Mouse (Mus musculus): ENCODE data around the gene Cpne6. TPM values are rescaled to one million over a fixed set of nuclear protein-coding genes. Genes with fewer than 3 reads are reported as not detected.

Cpne6 gene
- 1 to 10 TPM in 1 of 2 experiments, under 1 TPM in 1; 0.53 to 1.1 TPM for total RNA-seq (2021)
- long read RNA-seq, experiment 1, partial matches to known transcripts: 0 of 2 reads
- long read RNA-seq, experiment 1, other reads (novel, unspliced or antisense): 1 of 2 reads
- long read RNA-seq, experiment 2: 0 reads

DNA sequence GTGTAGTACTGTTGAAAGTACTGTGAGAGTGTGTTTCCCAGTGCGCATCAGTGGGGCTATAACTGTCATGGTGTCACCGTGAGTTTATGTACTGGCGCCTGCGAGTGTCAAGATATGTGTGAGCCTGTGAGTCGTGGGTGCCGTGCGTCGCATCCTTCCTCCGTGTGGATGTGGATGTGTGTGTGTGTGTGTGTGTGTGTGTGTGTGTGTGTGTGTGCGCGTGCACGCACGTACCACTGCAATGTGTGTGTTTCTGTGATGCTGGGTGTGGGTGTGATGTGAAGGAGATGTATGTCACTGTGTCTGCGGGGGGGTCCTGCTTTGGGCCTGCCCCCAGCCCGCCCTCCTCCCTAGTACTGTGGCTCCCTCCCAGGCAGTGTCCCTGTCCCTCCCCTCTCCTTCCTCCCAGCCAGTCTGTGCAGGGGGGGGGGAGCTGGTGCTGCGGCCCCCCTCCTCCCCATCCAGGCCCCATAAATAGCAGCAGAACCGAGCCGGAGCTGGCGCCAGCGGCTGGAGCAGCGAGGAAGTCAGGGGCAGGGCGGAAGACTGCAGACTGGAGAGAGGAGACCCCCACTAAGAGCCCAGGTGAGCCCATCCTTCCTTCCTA, at the start of gene Cpne6:
Gene Cpne6, plus strand, starts transcription at position 321 of the 607 bp plus-strand sequence.
- DNase-seq (ENCODE audit: low spot score in 2 of 2): no peak

DNA sequence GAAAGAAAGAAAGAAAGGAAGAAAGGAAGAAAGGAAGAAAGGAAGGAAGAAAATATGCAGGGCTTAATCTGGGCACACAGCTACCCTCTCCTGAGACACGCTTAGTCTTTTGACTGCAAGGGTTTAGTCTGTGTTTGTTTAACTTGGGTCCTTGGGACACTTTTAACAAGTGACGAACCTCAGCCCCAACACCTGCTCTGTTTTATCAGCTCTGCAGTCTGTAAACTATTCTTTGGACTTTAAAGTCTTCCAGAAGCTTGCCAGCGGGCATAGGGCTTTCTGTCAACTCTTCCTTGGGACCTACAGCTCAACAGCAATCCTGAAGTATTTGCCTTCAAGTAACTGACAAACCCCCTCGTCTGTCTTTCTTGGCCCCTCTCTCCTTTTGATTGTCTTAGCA, 48.5 kb upstream of the Cpne6 start:
- DNase-seq (ENCODE audit: low spot score in 2 of 2): no peak

DNA sequence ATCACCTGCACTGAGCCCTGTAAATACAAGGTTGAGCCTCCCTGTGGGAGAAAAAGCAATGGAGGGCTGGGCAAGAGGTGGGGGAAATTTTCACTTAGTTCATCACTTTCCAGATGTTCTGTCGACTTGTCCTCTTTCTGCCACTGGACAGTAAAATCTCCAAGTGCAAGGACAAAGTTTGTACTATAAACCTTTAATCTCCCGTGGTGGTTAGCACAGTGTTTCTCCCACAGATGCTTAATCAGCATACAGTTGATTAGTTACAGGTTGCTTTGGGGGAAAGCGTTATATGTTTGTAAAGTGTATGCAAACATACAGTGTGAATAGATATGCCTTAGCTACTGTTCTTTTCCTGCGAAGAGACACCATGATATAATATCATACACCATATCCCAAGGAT, 43.8 kb upstream of the Cpne6 start:
- no peak for DNase-seq (ENCODE audit: low spot score in 2 of 2)

DNA sequence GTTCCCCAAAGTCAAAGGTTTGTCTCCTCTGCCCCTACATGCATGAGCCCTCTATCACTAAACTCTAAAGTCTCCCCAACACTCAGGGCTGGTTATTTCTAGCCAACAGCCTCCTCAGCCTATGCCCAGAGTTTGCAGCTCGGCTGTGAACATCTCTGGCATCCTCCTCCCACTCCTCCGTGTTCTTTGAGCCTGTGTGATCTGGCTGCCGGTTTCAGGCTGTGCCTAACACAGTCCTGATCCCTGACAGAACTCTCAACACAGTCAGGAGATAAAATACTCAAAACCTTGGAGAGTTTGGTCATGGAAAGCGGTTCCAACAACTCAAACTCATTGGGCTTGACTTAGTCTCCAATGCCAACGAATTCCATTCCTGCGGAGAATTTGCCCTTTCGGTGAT, 43.1 kb upstream of the Cpne6 start:
- DNase-seq (ENCODE audit: low spot score in 2 of 2): no peak

DNA sequence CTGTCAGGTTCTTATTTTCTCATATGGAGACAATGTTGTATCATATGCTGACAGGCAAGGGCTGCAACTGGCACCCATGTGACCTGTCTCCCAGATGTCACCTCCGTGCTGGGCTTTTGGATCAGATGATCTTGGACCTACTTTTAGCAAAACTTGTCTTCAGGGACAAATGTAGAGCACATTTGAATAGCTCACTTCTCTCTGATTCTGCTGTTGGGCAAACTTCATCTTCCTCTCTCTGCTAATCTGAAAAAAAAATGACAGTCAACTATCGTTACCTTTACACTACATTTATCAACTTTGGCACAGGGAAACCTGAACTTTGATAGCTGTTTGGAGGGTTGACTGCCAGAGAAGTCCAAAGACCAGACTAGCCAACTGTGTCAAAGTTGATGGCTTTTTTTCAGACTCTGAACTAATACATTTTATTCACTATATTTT, 41.9 kb upstream of the Cpne6 start:
- DNase-seq (ENCODE audit: low spot score in 2 of 2): no peak

DNA sequence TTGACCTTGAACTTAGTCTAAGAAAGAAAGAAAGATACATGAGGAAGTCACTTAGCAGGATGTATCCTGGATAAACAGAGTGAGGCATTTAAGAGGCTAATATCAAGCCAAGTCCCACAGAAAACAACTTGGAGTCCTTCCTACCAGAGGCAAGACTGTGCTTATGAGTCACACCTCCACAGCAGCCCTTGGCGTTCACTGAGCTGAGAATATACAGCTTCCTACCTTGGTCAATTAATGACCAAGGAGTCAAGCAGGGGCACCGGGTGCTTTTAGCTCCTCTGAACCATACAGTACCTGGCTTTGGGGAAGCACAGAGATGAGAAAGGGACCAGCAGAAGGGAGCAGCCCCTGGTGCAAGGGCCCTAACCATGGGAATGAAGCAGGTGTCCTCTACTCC, 41.2 kb upstream of the Cpne6 start:
- DNase-seq (ENCODE audit: low spot score in 2 of 2): no peak

DNA sequence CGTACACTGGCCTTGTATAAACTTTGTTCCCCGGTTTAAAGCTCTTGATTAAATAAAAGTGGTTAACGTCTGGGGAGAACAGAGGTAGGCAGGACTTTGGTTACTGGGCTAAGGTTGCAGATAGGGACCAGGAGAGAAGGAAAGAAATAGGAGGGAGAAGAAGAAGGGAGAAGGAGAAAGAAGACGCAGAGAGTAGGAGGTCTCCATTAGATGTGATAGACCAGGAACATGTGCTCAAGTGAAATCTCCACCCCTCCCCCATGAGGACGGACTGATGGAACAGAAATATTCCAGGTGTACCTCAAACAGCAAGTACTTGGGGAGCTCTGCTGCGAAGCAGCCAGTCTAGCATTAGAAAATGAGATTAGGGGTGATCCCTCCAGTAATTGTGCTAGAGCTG, 40.4 kb upstream of the Cpne6 start:
- DNase-seq (ENCODE audit: low spot score in 2 of 2): no peak

DNA sequence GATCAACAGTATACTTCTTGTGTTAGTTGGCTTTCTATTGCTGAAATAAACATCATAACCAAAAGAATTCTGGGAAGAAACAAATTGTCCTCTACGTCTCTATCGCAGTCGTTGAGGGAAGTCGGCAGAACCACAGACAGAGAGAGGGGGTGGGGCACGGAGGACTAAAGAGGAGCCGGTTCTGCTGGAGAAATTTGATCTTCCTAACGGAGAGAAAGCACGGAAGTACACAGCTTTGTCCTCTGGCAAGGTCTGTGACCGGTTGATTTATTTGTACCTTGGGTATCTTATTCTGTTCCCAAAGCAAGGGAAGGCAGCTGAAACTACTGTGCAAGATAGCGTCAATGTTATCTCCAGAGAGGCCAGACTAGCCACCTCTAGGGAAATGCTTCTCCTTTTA, 39.4 kb upstream of the Cpne6 start:
- no peak for DNase-seq (ENCODE audit: low spot score in 2 of 2)

DNA sequence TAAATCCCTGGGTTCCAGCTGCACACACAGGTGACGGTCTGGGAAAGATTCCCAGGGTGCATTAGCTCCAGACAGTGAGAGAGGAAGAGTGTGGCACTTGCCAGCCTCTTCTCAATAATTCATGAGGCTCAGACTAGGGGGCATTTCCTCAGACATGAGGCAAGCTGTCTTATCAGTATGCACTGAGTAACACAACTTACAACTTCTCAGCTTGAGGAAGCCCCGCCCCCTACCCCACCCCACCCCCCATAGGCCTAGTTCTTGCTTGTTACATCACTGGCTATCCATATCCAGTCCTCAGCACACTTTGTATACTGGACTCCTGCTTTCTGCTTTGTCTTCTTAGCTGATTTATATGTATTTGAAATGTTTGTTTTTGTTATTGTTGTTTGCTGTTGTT, 34.6 kb upstream of the Cpne6 start:
- DNase-seq (ENCODE audit: low spot score in 2 of 2): no peak

DNA sequence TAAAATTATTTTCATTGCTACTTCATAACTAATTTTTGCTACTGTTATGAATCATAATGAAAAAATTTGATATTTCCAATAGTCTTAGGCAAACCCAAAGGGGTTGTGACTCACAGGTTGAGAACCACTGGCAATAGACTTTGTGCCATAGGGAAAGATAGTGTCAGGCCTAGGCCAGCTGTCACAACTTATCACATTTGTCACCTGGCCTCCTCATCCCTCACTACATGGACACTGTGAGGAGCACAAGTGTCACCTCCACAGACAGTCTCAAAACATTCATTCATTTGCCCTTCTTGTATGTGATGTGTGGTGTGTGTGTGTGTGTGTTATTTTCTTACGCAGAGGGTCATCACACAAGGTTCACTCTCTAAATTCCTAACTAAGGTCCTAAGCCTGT, 32.8 kb upstream of the Cpne6 start:
- no peak for DNase-seq (ENCODE audit: low spot score in 2 of 2)

DNA sequence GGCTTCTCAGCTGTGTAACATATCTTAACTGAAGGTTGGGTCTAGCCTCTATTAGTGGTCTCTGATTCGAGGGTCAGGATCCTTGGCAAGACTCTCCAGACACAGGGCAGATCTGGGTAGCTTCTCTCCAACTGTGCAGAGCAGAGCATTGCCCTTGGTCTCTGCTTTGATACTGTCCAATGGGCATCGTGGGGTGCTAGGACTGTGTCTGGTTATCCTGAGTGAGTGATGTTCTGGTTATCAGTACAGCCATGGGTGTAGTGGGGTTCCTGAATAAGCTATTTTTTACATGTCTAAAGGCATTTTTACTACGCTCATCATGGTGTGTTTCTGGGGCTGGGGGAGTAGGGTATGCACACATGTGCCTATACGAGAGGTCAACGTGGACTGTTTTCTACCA, 32.4 kb upstream of the Cpne6 start:
- DNase-seq (ENCODE audit: low spot score in 2 of 2): no peak

DNA sequence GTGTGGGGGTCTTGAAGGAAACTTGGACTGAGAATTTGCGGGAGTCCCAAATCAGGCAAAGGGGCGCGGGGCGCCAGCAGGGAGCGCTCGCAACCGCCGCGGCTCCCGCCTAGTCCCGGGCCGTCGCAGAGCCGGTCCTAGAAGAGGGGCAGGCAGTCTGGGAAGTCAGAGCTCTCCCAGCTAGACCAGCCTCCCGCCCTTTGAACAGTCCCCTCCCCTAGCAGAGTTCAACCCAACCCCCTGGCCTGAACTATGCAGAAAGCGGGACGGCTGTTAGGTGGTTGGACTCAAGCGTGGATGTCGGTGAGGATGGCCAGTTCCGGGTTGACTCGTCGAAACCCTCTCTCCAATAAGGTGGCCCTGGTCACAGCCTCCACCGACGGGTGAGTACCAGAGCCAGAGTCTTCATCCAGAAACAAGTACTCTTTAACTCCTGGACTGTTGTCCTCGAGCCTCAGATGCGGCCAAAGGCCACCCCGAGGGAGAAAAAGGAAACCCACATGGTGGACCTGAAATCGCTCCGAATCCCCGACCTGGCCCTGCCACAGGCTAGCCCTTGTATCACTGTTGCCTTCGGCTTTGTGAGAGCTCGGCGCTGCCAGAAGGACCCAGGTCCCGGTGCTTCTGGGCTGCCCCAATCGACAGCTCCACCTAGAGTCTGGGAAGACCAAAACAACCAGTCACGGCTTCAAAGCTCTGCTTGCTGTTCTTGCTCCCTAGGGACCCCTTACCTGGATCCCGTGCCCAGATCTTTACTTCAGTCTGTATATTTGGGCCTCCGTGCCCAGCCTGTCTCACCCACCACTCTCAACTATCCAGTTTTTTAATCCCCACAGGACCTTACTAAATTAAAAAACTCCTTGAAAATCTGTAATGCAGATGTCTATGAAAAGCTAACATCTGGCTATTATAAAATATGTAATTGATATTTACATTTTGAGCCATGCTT, 31.3 kb upstream of the Cpne6 start, which contains the start of gene Dhrs4:
Gene Dhrs4, plus strand, starts transcription at position 108 of the 949 bp plus-strand sequence.
- peak; percentile 53 to 67 for DNase-seq (ENCODE audit: low spot score in 2 of 2)

DNA sequence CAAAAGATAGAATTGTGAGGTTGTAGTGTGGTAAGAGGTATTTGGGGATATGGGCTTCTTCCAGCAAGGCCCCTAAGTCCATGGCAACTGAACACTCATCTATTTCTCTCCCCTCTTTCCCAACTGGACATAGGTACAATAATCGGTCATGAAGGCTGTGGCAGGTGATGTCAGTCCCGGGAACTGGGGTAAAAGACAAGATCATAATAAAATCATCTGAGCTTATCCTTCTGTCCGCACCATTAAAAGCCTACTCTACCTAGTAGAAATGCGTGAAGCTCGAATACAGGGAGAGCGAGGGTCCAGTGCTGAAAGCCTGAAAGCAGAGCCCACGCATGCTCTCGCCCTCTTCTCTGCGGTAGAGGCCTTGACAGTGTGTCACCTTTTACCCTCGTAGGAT, 30.6 kb upstream of the Cpne6 start:
- no peak for DNase-seq (ENCODE audit: low spot score in 2 of 2)

DNA sequence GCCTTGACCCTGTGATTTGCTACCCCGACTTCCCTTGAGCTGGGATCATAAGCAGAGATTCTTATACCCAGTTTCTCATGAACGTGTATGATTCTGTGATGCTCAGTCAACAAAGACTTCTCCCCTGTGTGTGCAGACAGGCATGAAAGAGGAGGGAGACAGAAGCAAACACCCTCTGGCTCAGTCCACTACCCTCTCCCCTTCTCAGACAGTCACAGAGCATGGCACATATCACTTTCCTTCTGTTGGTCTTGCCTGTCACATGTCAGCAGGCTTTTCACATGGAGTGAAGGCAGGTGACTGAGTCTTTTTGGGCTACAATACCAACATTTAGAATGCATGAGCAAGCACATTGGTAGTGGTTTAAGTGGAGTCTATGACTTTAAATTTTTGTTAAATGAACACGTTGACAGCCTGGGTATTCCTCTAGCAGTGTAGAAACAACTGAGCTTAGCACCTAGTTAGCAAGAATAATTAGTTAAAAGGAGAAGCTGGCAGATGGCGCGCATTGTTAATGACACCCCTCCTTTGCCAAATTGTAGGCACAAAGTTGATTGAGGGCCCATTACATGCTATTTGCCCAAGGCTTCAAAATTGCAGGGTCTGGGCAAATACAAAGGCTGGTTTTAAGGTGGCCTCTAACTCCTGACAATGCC, 25.7 kb upstream of the Cpne6 start:
- DNase-seq (ENCODE audit: low spot score in 2 of 2): no peak

DNA sequence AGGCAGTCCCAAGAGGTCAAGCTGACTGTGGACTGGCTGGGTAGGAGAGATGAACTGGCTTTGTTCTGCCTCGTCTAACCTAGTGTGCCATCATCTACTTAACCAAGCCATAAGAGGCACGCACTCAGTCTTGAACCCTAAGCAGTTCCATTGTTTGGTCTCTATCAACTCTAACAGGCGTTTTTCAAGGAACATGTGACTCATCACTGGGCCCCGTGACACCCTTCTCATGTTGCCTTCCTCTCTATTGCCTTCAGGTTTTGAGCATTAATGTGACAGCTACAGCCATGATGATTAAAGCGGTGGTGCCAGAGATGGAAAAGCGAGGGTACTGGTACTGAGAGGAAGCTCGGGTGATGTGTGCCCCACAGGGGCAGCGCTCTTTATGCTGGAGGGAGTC, 23.4 kb upstream of the Cpne6 start:
- no peak for DNase-seq (ENCODE audit: low spot score in 2 of 2)

DNA sequence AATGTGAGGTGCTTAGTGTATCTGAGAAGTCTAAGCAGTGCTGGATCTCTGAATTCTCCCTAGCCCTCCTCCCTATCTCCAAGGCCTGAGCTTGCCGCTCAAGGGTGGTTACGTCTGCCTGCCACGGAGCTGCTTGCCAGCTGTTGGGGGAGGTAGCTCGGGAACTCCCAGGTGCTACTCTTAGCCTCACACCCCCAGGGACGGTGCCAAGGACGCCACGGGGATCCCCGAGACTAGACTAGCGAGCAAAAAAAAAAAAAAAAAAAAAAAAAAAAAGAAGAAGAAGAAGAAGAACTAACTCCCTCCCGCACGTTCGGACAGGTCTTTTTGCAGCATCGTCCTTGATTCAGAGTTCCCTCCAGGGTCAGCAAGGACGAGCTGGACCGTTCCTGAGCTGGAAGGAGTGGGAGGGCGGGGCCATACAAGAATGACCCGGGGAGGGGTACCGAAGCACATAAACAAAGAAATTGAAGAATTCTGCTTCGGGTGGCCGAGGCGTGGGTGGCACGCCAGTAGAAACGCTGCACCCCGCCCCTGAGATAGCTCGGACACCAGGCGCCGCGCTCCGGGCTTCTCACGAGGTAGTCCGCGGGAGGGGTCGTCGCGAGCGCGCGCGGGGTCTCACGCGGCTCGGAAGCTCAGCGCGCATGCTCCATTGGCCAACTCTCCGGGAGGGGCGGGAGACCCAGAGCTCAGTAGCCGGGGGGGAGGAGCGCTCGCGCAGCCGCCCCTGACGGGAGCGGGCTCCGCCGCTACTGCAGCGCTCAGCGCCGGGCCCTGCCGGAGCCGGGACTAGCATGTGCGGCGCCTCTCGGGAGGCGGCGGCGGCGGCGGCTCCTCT, 19.7 kb upstream of the Cpne6 start, which contains the start of gene Carmil3:
Gene Carmil3, plus strand, starts transcription at position 291 of the 841 bp plus-strand sequence.
- DNase-seq (ENCODE audit: low spot score in 2 of 2): peak; percentile 25 to 37

DNA sequence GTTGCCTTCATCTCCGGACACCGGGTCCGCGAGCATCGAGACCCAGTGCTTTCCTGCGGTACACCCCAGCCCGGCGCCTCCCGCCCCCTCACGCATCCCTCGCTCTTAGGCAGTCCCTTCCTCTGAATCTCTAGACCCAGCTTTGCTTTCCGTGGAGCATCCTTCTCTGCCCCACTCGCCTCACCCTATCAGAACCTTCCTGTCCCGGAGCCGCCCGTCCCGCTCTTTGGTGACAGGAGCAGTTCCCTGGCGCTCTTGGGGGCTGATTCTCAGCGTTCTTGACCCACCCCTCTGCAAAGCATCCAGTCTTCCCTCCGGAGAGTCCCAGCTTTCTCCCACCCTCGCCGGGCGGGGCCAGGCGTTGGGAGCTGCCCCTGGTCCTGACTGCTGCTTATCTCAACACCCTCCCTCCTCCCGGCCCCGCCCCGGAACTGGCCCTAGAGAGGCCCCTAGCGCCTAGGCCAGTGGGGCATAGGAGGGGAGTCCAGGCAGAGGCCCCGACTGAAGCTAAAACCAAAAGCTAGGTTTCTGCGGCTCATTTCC, 18.9 kb upstream of the Cpne6 start:
- DNase-seq (ENCODE audit: low spot score in 2 of 2): peak; percentile 28 to 46

DNA sequence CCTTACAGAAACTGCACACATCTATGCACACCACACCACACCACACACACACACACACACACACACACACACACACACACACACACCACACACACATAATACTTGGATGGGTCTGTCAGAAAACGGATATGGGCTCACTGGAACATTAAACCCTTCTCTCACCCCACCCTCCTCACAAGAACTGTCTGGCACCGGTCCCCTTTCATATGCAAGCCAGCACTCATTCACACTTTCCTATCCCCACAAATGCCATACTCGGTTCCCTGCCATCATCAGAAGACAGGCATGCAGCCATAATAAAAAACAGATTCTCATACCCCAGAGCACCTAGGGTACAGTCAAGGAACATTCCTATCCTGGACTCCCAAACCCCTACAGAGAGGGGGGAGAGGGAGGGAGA, 18.1 kb upstream of the Cpne6 start:
- no peak for DNase-seq (ENCODE audit: low spot score in 2 of 2)

DNA sequence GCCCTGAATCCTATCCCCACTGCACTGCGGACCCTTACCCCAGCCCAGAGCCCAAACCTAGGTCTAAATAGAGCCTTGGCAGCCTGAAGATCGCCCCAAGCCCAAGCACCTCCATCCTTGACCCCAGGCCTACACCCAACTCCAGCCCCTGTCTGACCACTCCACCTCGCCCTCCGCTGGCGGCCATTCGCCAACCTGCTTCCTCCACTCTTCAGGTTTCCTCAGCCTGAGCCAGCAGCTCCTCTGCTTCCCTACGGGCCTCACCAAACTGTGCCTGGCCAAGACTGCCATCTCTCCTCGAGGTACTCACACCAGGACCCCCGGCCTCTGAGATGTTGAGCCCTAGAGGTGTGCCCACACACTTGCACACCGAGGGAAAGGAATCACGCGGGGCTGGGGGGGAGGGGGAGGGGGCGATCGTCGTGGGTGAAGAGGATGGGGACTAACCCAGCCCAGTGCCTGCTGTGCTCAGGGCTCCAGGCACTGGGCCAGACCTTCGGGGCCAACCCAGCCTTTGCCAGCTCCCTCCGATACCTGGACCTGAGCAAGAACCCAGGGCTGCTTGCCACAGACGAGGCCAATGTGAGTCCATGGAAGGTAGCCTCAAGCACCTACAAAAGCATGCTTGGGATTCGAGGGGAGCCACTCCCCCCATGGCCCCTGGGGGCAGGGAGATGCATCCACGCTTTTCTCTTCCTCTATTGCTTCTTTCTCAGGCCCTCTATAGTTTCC, 14.6 kb upstream of the Cpne6 start:
- no peak for DNase-seq (ENCODE audit: low spot score in 2 of 2)
